Mouse (Mus musculus) olfactory bulb, adult 2 months (tissue): Measurements from ENCODE around the gene Capn9. TPM values are rescaled to one million over a fixed set of nuclear protein-coding genes. Genes with fewer than 3 reads are reported as not detected.

Experiments used
- H3K27ac ChIP-seq: fragments of 200-500 bp; 2 replicates; pipeline ENCODE4 v1.5.1; 2012; ENCODE audit warnings: low read depth, low read length; ENCODE audit not compliant: insufficient read depth
- H3K4me1 ChIP-seq: fragments of 200-500 bp; 2 replicates; pipeline ENCODE4 v1.6.1; 2012; ENCODE audit warnings: low read length; ENCODE audit not compliant: control insufficient read depth, insufficient read depth
- H3K4me3 ChIP-seq: fragments of 200-500 bp; 2 replicates; pipeline ENCODE4 v1.5.1; 2012; ENCODE audit warnings: mild to moderate bottlenecking, low read depth, low read length, moderate library complexity; ENCODE audit not compliant: insufficient read depth
- CTCF ChIP-seq: fragments of 200-500 bp; IDR thresholded peaks from 2 replicates; pipeline ENCODE4 v1.5.1; 2012; ENCODE audit warnings: low read depth, mild to moderate bottlenecking, low read length, moderate library complexity; ENCODE audit not compliant: insufficient read depth
- POLR2A ChIP-seq: fragments of 200-500 bp; IDR thresholded peaks from 2 replicates; pipeline ENCODE4 v1.6.1; 2012; ENCODE audit warnings: mild to moderate bottlenecking, low read depth, low read length, moderate library complexity; ENCODE audit not compliant: insufficient read depth
- WGBS: fragments of 180-500 bp; shearing (Covaris S2); methylation state at CpG from one replicate; pipeline ENCODE4 v1.1.7; 2018; 5-methylcytosine and 5-hydroxymethylcytosine counted together
- polyA plus RNA-seq: library from polyadenylated mRNA; stranded (reverse); fragments of >200 nt; gene quantifications from 2 replicates; pipeline ENCODE4 v1.2.4, GENCODE M21; 2012; ENCODE audit warnings: low replicate concordance; ENCODE audit not compliant: missing spikeins, insufficient read depth, insufficient read length

The Capn9 gene
- polyA plus RNA-seq: not detected in 2 replicates

- H3K4me1 ChIP-seq: peaks cover 5% of the 10 kb centered on the region
- no peak within 1 kb of the TSS for H3K27ac ChIP-seq
- WGBS: 87% methylated on average over 8 of the region's 8 CpGs
- no peak within 1 kb of the TSS for H3K4me3 ChIP-seq
- TF ChIP-seq CTCF (no peak), POLR2A (no peak)
Measured at GRCm38 (mm10) chr8:124575811-124576210, at the start of gene Capn9. Gene Capn9 (plus strand): TSS chr8:124576111.

GRCm38 (mm10) chr8:124526261-124526660, 49.6 kb upstream of the Capn9 start:
- WGBS: 85% methylated on average over 11 of the region's 11 CpGs
- Histone ChIP-seq H3K27ac (no peak overlapping the region), H3K4me3 (no peak overlapping the region), H3K4me1 (peaks cover 32% of the 10 kb centered on the region)
- TF ChIP-seq POLR2A: no peak
- no peak for TF ChIP-seq CTCF

- no peak overlapping the region for H3K4me3 ChIP-seq
- 81% methylated on average over 14 of the region's 14 CpGs for WGBS
- peaks cover 19% of the 10 kb centered on the region for H3K4me1 ChIP-seq
- TF ChIP-seq POLR2A (no peak), CTCF (no peak)
- H3K27ac ChIP-seq: peak overlapping the region; percentile 7; the same call in 1 of the 2 replicates
Measured at GRCm38 (mm10) chr8:124530076-124530475, 45.8 kb upstream of the Capn9 start.

GRCm38 (mm10) chr8:124530556-124530955, 45.4 kb upstream of the Capn9 start:
- WGBS: 48% methylated on average over 7 of the region's 7 CpGs
- Histone ChIP-seq H3K4me3 (no peak overlapping the region), H3K4me1 (peaks cover 17% of the 10 kb centered on the region), H3K27ac (peak overlapping the region; percentile 7; the same call in 1 of the 2 replicates)
- no peak for TF ChIP-seq CTCF
- no peak for TF ChIP-seq POLR2A

- Histone ChIP-seq H3K27ac (no peak overlapping the region), H3K4me3 (no peak overlapping the region), H3K4me1 (peaks cover 17% of the 10 kb centered on the region)
- 73% methylated on average over 4 of the region's 4 CpGs for WGBS
- TF ChIP-seq CTCF: no peak
Measured at GRCm38 (mm10) chr8:124530996-124531395, 44.9 kb upstream of the Capn9 start.

GRCm38 (mm10) chr8:124532626-124533025, 43.3 kb upstream of the Capn9 start:
- Histone ChIP-seq H3K27ac (no peak overlapping the region), H3K4me3 (no peak overlapping the region), H3K4me1 (peaks cover 15% of the 10 kb centered on the region)
- 92% methylated on average over 3 of the region's 3 CpGs for WGBS
- no peak for TF ChIP-seq POLR2A
- TF ChIP-seq CTCF: no peak

- TF ChIP-seq POLR2A (no peak), CTCF (no peak)
- no peak overlapping the region for H3K27ac ChIP-seq
- no peak overlapping the region for H3K4me3 ChIP-seq
- H3K4me1 ChIP-seq: peaks cover 6% of the 10 kb centered on the region
- 88% methylated on average over 5 of the region's 5 CpGs for WGBS
Measured at GRCm38 (mm10) chr8:124535451-124535850, 40.5 kb upstream of the Capn9 start.

- H3K27ac ChIP-seq: no peak overlapping the region
- WGBS: 95% methylated on average over 12 of the region's 12 CpGs
Measured at GRCm38 (mm10) chr8:124540906-124541305, 35.0 kb upstream of the Capn9 start.

GRCm38 (mm10) chr8:124542001-124542400, 33.9 kb upstream of the Capn9 start:
- H3K4me1 ChIP-seq: peaks cover 9% of the 10 kb centered on the region; the same call in 1 of the 2 replicates
- WGBS: 92% methylated on average over 4 of the region's 4 CpGs
- no peak overlapping the region for H3K27ac ChIP-seq

More at GRCm38 (mm10) chr8:124540906-124541305, 35.0 kb upstream of the Capn9 start:
- Histone ChIP-seq H3K4me1 (peaks cover 5% of the 10 kb centered on the region; the same call in 1 of the 2 replicates), H3K4me3 (no peak overlapping the region)
- TF ChIP-seq CTCF: no peak
- no peak for TF ChIP-seq POLR2A

GRCm38 (mm10) chr8:124543272-124543671, 32.6 kb upstream of the Capn9 start:
- Histone ChIP-seq H3K4me1 (peaks cover 18% of the 10 kb centered on the region), H3K4me3 (no peak overlapping the region), H3K27ac (no peak overlapping the region)
- WGBS: 93% methylated on average over 5 of the region's 5 CpGs
- TF ChIP-seq CTCF: no peak
- no peak for TF ChIP-seq POLR2A

More at GRCm38 (mm10) chr8:124542001-124542400, 33.9 kb upstream of the Capn9 start:
- no peak overlapping the region for H3K4me3 ChIP-seq
- TF ChIP-seq CTCF: no peak
- TF ChIP-seq POLR2A: no peak

GRCm38 (mm10) chr8:124546371-124546770, 29.5 kb upstream of the Capn9 start:
- no peak overlapping the region for H3K27ac ChIP-seq
- H3K4me3 ChIP-seq: no peak overlapping the region
- peaks cover 21% of the 10 kb centered on the region for H3K4me1 ChIP-seq
- WGBS: 90% methylated on average over 6 of the region's 6 CpGs
- no peak for TF ChIP-seq POLR2A
- TF ChIP-seq CTCF: no peak
